Mouse (Mus musculus): ENCODE measurements around the gene Ankrd55.

DNA sequence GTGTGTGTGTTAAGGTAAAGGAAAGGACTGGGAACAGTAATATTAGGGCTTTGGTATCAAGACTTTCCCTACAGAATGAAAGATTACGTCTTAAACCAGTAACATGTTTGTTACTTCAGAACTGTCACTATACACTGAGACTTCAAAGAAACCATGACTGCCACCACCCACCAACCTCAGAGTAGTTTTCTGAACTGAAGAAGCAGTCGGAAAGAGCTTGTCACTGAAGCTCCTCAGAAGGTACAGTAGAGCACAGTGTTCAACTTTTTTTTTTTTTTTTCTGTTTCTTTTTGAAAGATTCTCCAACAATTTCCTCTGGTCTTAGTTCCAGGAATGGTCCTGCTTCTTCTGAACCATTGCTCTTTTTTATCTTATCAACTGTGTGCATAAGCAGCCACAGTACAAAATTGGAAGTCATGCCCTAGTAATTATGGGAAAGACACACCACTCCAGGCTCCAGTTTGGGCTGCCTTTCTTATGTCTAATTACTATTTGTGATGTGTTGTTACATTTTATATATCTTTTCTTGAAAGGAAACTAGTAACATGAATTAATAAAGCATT is 129.7 kb downstream of the Ankrd55 start:
- TF ChIP-seq CTCF (IDR thresholded peaks at IDR 0.05; ENCODE audit: extremely low read depth, insufficient read length, insufficient replicate concordance, low read depth, low read length) (no peak), POLR2A (IDR thresholded peaks at IDR 0.05; ENCODE audit: low read depth, low read length) (no peak)
